Mouse (Mus musculus) left cerebral cortex, postnatal 36 days (tissue): ENCODE data around the gene Myo1e. TPM values are rescaled to one million over a fixed set of nuclear protein-coding genes. Genes with fewer than 3 reads are reported as not detected.
A peak's percentile ranks its signal among the peaks of the same experiment; 100 is the strongest.

ENCODE experiments used
- DNase-seq, 2 experiments: peaks; one replicate each; pipeline ENCODE4 v3.0.0; 2021 to 2022; ENCODE audit warnings: low spot score in 2 of 2, mixed read lengths in 1 of 2
- intact Hi-C: fragments of 180-260 bp; cut with DNase I; formaldehyde crosslinking; loops from one replicate; pipeline ENCODE4 v1.15.1; 2025
- total RNA-seq, 2 experiments: library from RNA; stranded (reverse); gene quantifications; 2 replicates each; pipeline ENCODE4 v1.2.3; 2021

The Myo1e gene
- 10 to 100 TPM; 14.6 to 14.7 TPM for total RNA-seq

DNA sequence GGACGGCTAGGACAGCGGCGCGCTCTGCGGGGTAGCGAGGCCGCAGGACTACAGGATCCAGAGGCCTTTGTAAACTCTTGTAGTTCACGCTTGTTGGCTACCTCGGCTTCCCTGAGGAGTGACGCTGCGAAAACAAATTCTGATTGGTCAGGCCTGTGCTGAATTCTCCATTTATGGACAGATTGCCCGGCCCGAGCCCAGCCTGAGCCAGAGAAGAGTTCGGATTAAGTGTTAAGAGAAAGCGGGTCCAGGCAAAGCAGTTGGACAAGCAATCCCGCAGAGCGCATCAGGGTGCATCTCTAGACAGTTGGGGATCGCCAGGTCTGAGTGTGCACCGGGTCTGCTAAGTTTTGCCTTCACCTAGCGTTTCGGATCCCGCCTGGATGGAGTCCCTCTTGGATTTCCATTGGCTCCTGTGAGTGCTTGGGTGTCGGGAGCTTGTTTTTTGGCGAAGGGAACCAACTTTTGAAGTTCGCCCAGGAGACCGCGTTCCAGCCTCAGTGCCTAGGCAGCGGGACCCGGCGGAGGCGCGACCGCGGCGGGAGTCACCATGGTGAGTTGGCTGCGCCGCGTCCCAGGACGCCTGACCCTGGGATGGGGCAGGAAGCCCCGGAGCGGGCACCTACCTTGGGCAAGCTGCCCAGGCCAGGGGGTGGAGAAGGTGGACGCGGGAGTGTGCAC is at the start of gene Myo1e:
Myo1e (plus strand) TSS at position 200 of the 681 bp plus-strand sequence.
- DNase-seq: peak; percentile 88 to 92

DNA sequence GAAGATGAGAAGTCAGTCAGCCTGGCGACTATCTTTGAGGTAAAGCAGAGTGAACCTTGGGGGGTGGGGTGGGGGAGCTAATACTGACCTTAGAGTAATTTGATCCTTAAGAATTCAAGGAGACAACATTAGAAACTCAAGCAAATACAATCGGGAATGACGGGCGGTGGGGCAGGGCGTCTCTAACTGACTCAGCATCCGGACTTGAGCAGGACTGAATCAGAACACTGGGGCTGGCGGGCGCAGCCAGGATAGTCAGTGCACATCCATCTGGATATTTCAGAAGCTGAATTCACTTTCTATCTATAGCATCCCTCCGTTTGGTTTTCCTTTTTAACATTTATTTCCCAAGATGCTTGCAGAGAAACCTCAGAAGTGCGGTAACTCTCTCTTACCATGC is 47.1 kb upstream of the Myo1e start:
- DNase-seq: peak; percentile 44 to 50
- intact Hi-C loops: no loop called here

More for the DNA sequence above, at the start of gene Myo1e:
- intact Hi-C loops: loop anchor here (2.0 to 5.0 kb wide), 3 partner anchors 55 to 184 kb away; partner anchors contain the start of gene Fam81a

DNA sequence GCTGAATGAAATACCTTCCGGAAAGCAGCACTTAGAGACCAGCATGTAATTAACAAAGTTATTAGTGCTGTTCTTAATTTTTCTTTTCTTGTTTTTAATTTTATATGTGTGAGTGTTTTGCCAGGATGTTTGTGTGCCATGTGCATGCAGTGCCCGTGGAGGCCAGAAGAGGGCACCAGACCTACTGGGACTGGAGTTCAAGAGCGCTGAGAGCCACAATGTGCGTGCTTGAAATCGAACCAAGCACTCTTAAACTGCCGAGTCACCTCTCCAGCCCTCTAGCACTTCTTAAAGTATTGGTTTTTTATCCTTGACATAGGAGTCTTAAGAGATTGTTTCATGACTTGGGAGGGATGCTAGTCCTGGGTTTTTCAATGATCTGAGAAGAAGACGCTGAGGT is 38.2 kb upstream of the Myo1e start:
- intact Hi-C loops: no loop called here
- no peak for DNase-seq

DNA sequence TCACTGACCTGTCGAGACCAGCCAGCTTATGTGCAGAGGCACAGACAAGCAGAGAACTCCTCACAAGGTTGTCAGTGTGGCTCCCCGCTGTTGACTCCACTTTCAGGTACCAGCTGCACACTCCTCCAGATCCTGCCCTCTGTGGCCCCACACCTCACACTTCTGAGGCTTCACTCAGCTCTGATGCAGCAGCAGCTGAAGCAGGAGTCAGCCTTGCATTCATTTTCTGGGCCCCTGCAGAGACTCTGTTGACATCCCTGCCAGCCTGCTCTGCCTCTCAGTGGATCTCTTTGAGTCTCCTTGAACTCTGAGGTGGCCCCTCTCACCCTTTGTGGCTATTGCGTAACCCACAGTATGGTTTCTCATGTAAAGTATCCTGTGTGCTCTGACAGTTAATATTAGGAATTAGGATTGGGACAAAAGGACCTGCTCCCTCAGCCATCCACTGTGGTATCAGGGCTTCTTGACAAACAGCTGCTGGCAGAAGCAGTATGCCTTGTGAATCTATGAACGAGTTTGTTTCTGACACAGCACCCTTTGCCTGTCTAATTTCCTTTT is 32.8 kb upstream of the Myo1e start:
- intact Hi-C loops: no loop called here
- no peak for DNase-seq

DNA sequence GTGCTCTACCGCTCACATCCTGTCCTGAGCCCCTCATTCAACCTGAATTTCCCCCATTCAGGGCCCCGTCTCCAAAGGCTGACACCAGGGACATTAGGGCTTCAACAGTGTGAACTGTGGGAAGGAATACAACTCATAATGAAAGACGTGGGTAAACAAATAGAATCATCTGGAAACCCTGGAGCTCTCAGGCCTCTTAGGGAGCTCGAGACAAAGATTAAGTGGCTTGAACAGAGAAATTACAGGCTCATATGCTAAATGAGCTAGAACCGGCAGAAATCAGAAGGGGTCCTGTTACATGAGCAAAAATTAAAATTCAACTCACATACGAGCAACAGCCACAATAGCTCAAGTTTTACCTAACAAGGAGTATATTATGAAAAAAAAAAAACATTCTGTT is 32.3 kb upstream of the Myo1e start:
- intact Hi-C loops: no loop called here
- DNase-seq: no peak

DNA sequence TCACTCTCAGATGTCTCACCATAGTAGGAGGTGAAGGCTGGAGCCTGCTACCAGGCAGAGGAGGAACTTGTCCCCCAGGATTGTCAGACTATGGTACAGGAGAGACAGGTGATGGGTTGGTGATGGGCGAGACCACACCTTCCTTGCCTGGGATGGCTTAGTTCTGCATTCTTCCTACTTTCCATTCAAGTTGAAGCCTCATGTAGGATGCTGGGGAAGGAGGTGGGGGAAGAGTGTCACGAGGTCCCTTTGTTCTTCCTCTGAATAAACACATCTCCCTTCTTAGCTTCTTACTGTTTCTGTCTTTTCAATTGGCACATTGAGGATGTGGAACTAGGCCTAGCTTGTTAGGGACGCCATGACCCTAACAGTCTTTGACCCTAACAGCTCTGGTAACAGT is 30.9 kb upstream of the Myo1e start:
- DNase-seq: no peak
- intact Hi-C loops: no loop called here

DNA sequence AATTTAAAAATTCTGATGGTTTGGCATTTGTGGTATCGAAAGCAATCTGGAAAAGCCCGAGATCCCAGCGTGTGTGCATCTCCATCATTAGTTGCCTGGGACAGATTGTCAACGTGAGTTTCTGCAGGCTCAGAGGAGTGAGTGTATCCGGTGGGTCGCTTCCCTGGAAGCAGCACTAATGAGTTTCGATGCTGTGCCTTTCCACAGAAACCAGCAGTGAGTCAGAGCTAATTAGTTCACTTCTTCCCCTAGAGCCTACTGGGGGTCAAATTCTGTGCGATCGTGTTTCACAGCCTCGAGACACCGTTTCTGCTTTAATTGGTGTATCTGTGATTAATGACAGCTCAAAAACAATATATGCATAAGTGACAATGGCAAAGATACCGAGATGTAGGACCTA is 25.4 kb upstream of the Myo1e start:
- intact Hi-C loops: no loop called here
- DNase-seq: no peak

DNA sequence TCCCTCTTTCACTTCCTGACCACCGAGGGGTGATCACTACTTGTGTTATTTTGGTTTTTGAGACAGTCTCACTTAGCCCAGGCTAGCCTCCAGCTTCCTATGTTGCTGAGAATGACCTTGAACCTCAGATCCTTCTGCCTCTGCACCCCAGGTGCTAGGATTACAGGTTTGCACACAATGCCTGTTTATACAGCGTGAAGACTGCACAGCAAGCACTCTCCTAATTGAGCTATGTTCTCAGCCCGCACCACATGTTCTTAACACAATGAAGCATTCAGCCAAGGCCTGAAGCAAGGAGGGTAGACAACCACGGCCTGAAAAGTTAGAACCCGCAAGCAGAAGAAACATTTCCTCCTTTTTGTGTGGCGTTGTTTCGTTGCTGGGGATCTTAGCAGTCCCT is 24.5 kb upstream of the Myo1e start:
- intact Hi-C loops: no loop called here
- DNase-seq: no peak

DNA sequence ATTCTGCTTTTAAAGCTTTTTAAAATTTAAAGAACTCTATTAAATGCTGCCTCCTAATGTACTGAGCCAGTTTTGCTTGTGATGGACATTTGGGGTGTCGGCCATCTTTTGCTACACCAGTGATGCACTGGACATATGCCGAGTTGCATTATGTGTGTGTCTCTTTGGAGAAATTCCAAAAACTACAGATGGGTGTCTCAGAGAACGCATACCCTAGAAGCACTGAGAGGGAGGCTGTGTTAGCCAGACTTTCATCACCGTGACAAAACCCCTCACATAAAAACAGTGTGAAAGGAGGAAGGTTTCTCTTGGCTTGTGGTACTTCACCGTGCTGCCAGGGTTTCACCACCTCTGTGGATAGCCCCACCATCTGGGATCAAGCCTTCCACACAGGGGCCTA is 14.8 kb upstream of the Myo1e start:
- DNase-seq: no peak
- intact Hi-C loops: no loop called here

DNA sequence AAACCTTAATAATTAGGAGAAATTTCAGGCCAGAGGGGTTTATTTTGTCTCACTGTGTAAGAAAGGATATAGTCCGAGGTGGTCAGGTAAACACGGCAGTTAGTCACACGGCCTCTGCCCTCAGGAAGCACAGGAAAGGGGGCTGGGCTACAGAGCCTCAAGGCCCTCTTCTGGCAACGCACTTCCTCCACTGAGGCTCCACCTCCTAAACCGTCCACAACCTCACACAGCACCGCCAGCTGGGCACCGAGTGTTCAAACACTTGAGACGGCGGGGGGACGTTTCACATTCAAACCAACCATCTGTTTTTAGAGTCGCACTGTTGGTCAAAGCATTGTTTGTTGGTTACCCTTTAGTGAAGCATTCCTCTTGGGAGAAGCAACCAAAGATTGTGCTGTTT is 12.5 kb upstream of the Myo1e start:
- intact Hi-C loops: no loop called here
- DNase-seq: no peak

DNA sequence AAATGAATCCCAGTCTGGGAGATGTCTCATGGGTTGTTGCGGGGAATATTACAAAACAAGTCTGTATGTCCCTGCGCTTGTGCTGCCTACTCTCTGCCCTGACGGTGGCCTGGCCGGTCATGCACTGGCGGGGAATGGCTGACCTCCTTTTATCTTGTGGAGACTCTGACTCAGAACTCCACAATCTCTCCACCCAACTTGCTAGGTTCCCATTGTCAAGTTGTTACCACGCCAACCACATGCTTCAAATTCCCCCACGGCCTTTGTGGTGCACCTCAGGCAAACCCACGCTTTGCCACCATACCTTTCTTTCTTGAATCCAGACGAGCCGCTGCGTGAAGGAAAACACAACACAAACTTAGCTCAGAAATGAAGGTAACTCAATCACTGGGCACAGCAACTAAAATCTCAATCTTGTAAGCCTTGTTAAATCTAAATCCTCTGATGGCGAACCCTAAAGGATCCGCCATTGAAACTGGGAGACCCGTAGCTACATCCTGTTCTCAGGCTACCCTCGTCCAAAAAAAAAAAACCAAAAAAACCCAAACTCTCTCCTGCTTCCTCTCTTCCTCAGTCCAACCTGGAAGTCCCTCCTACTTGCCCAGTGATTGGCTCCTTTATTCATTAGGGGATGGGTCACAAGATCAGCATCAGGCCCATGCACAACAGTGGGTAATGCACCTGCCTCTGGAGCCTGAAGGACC is 10.0 kb upstream of the Myo1e start:
- no peak for DNase-seq
- intact Hi-C loops: no loop called here

DNA sequence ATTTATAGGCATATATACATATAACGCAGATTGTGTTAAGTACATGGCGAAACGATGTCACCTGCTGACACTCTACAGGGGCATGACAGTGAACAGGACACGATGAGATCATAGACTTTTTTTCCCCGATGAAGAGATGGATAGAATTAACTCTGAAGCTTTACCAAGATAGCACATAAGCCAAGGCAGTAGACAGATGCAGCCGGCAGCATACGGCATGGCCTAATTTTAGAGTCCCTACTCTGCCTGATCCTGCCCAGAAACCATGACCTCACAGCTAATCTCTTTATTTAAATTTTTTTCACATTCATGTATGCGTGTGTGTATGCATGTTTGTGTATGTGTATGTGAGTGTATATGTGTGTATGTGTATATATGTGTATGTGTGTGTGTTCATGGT is 9.2 kb upstream of the Myo1e start:
- intact Hi-C loops: no loop called here
- DNase-seq: no peak

DNA sequence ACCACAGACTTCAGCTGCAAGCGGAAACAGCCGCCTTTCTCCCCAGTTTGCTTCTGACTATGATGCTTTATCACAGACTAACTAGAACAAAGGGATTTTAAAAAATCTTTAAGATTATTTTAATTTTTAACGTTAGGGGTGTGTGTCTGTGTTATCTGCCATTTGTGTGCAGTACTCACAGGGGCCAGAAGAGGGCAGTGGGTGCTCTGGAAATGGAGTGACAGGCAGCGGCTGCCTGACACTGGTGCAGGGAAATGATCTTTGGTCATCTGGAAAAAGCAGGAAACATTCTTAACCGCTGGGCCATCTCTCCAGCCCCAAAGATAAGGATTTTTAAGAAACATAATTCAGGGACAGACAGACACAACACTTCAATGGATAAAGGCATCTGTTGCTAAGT is 4.4 kb upstream of the Myo1e start:
- intact Hi-C loops: no loop called here

DNA sequence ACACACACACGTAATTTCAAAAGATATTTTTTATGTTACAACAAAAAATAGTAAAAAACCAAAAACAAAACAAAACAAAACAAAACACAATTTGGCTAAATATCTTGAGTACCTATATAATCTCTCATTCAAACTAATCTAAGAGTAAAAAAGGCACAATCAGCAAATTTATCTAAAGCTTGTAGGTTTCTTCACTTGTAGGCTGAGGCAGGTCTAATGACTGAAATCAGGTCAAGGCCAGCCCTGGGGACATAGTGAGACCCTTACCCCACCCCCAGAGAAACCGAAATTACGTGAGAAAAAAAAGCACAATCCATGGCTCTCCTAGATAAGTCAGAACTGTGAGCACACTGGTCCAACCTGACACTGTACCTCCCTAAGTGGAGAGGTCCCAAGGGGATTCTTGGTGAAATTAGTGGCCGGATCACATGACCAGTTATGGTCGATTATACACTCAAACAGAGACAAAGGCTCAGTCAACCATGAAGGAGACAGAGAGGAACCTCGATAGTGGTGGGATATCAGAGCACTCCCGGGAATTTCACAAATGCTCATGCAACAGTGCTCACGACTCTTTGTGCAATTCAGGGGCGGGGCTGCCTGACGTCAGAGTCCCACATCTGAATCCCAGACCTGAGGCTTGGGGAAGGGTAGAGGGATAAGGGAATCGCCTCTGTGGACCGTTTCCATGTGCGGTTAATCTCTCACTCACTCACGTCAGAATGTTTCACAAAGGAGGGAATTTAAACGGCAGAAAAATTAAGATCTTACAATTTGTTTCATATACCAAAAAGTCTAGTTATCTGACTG is 3.7 kb upstream of the Myo1e start:
- intact Hi-C loops: no loop called here

More for the DNA sequence above, 4.4 kb upstream of the Myo1e start:
- DNase-seq: no peak

DNA sequence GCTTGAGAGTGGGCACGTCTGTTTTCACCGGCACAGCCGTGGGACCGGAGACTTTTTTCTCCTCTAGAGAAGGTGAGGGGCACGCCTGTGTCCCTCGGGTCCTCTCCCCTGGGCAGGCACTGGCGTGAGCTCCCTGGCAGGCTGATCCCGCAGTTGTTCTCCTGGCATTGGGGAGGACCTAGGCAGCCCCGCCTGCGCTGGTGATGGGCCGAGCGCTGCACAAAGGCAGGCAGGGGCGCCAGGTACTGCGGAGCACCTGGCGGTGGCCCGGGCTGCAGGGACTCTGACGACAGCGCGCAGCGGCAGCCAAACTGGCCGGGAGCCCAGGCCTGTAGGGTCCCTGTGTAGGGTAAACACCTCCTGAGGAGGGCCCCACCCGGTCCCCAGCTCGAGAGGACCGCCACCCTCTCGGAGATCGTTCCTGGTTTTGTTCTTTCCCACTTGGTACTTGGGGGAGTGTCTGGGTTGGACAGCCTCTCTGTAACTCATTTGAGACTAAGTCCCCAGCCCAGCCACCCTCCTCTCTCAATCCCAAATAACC is 901 bp downstream of the Myo1e start:
- no peak for DNase-seq
- intact Hi-C loops: loop anchor here (2.0 to 5.0 kb wide), 3 partner anchors 54 to 183 kb away; partner anchors contain the start of gene Fam81a

More for the DNA sequence above, 3.7 kb upstream of the Myo1e start:
- DNase-seq: no peak

DNA sequence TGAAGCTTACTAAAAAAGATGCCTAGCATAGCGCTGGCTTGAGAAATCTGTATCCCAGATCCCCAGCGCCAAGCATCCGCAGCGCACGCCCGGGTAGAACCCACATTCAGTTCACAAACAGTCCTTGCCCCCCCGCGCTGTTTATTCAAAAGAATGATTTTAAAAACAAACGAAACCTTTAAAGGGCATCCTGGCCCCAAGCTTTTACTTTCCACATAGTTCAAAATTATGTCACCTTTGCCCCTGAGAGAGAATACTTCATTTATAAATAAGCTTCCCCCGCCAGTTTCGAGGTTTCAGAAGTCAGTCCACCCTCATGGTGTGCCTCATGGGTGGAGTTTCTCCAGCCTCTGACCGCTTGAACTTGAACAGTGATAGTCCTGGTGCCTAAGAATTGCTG is 1.6 kb downstream of the Myo1e start:
- no peak for DNase-seq
- intact Hi-C loops: loop anchor here (5.0 kb wide), 2 partner anchors 54 to 66 kb away; partner anchors contain the start of gene Fam81a

DNA sequence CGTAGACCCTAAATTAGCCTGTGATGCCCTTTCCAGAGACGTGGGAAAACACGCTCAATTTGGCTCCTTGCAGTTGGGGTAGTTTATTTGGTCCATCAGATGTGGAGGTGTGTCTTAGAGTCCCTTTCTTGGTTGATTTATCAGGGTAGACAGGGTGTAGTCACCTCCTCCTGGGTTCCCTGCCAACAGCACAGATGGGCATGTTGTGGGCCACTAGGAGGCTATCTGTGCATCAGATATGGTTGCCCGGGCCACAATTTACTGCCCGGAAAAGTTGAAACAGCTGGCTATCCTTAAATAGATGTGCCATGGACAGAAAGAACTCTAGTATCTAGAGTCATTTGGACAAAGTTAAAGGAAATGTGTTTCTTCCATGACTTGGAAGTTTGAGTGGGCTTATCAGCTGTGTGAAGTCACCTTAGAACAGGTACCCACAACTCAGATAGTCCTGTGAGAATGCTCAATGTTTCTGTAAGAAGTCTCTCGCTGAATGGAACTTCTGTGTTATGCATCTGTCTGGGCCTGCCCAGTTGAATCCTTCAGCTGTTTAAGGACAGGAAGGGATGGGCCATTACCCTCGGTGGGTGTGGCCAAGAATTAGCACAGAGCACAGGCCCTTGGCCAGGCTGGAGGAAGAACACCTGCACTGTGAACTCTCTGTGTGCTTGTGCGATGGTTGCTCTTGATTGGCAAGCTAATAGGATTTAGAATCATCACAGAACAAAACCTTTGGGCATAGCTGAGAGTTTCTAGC is 2.3 kb downstream of the Myo1e start:
- no peak for DNase-seq
- intact Hi-C loops: loop anchor here (5.0 kb wide), 2 partner anchors 53 to 67 kb away; partner anchors contain the start of gene Fam81a

DNA sequence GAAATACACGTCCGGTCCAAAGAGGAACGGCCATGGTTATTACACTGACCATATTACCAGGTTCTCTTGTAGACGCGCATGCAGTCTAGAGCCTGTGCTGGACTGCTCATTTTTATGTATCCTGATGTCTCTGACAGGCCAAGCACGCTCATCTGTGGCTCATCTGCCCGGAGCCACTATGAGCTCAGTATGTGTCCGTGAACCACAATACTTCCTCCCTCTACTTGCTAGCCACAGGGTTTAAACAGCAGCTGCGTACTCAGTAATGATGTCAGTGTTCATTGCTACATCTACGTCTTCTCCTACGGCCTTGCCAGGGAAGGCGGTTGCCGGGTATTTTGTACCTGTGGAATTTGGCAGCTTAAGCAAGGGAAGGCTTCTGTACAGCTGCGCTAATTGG is 4.5 kb downstream of the Myo1e start:
- no peak for DNase-seq
- intact Hi-C loops: no loop called here

DNA sequence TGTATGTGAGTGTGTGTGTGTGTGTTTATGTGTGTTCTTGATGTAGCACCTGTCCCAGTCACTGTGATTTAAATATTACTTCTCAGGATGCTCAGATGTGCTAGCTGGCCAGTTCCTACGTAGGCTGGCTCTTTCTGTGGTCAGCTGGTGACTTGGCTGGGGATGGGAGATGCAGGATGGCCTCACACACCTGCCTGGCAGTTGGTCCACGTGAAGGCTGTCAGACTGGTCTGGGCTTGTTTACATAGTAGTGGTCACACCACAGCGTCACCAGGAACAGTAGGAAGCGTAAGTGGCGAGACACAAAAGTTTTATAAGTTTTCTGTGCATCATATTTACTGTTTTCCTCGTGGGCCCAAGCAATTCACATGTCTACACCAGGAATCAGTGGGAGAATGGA is 9.4 kb downstream of the Myo1e start:
- intact Hi-C loops: no loop called here

More for the DNA sequence above, 9.4 kb downstream of the Myo1e start:
- DNase-seq: no peak
